Mouse (Mus musculus): ENCODE results near the gene Csn1s2a. TPM values are rescaled to one million over a fixed set of nuclear protein-coding genes. Genes with fewer than 3 reads are reported as not detected.
"Not testable (repeated sequence)": the region's sequence is repeated elsewhere in the genome, so short reads cannot be mapped to it uniquely, and the experiment has no call there.

Gene Csn1s2a
- not detected in 2 replicates for polyA plus RNA-seq (2014; fragmentation: Nextera tagmentation; extraction: Ambion mirVana)

DNA sequence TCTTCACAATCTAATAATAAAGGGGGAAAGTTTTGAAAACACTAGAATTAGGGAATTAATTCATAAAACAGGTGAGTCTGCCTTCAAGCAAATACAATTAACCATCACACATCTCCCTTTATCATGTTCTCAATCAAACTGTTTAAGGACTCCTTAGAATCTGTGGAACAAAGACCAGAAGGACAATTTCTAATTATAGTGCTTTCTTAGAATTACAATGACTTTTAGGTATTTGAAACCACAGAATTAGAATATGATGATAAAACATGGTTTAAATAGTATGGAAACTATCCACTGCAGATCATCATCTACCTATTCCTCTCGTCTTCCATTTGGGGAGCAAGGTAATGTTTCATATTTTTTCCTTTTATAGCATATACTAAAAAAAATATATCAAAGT is at the start of gene Csn1s2a:
Gene Csn1s2a, plus strand, starts transcription at position 301 of the 400 bp plus-strand sequence.
- no peaks in the 10 kb centered on the region for H3K9me3 ChIP-seq (ENCODE audit: control insufficient read depth, low read length)
- no peak for ATAC-seq (ENCODE audit: low read depth)
- no peak within 1 kb of the TSS for H3K9ac ChIP-seq (replicated peaks; ENCODE audit: low read depth, low read length)
- H3K36me3 ChIP-seq (ENCODE audit: control insufficient read depth, insufficient read depth, low read length) = no peaks in the 10 kb centered on the region
- H3K27ac ChIP-seq (ENCODE audit: low read depth, low read length) = no peak within 1 kb of the TSS
- WGBS = 75% methylated on average over 1 of the region's 1 CpGs
- H3K4me3 ChIP-seq (ENCODE audit: low read depth, low read length) = no peak within 1 kb of the TSS
- H3K4me2 ChIP-seq (ENCODE audit: low read depth, low read length) = no peak within 1 kb of the TSS
- H3K27me3 ChIP-seq (ENCODE audit: control insufficient read depth, insufficient read depth, low read length) = no peaks in the 10 kb centered on the region
- H3K4me1 ChIP-seq (ENCODE audit: control insufficient read depth, insufficient read depth, low read length) = no peaks in the 10 kb centered on the region

DNA sequence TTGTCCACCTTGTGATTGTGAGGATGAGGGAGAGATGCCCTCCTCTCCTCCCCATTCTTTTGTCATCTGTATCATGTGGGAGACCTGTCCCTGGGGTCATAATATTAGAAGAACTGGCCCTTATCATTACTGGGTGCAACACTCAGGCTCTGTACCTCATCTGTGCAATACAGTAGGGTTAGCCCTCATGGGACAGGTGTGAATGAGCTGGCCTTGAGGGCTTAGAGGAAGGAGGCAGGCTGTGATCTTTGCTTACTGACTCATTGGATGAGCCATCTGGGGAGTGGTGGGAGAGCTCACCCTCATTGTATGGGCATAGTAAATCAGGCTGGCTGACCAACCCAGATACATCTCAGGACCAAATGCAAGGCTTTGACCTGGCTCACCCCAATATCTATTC is 39.5 kb upstream of the Csn1s2a start:
- H3K27me3 ChIP-seq (ENCODE audit: control insufficient read depth, insufficient read depth, low read length) = no peaks in the 10 kb centered on the region
- H3K4me3 ChIP-seq (ENCODE audit: low read depth, low read length) = no peak overlapping the region
- H3K9me3 ChIP-seq (ENCODE audit: control insufficient read depth, low read length) = no peaks in the 10 kb centered on the region
- H3K9ac ChIP-seq (replicated peaks; ENCODE audit: low read depth, low read length) = no peak overlapping the region
- H3K4me1 ChIP-seq (ENCODE audit: control insufficient read depth, insufficient read depth, low read length) = no peaks in the 10 kb centered on the region
- no peaks in the 10 kb centered on the region for H3K36me3 ChIP-seq (ENCODE audit: control insufficient read depth, insufficient read depth, low read length)
- no peak overlapping the region for H3K27ac ChIP-seq (ENCODE audit: low read depth, low read length)
- no peak for ATAC-seq (ENCODE audit: low read depth)
- H3K4me2 ChIP-seq (ENCODE audit: low read depth, low read length) = no peak overlapping the region

DNA sequence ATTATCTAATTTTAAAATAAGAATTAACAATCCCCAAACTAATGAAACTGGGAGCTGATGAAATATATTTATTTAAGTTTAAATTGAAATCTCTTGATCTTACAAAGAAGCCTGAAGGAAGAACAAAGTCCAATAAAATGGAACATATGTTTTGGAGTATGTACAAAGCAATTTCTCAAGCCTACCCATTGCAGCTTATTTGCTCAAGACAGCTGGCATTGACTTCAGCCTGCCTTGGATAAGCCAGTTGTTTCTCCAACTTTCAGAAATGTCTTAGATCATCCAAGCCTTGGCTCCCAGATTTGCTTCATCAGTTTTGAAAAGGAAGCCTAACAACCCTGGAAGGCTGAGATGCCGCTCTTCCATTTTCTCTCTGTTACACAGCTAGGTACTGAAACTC is 20.9 kb upstream of the Csn1s2a start:
- no peak overlapping the region for H3K27ac ChIP-seq (ENCODE audit: low read depth, low read length)

DNA sequence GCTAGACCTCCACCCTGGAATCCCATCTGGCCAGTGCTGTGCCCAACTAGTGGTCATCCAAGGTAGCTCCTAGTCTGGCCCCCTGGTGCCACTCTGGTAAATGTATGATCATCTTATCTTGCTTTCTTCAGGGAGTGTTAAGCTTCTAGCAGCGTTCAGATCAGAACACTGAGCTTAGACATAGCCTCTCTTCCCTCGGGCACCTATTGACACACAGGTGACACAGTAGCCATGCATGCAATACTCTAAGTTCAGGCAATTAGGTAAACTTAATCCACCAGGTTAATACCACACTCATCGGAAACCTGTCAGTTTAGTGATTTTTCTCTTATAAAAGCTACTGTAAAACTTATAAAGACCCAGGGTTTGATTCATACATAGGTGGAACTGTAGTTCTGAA is 9.8 kb upstream of the Csn1s2a start:
- Histone ChIP-seq H3K27me3 (ENCODE audit: control insufficient read depth, insufficient read depth, low read length) (no peaks in the 10 kb centered on the region), H3K4me1 (ENCODE audit: control insufficient read depth, insufficient read depth, low read length) (no peaks in the 10 kb centered on the region), H3K9me3 (ENCODE audit: control insufficient read depth, low read length) (no peaks in the 10 kb centered on the region), H3K4me3 (ENCODE audit: low read depth, low read length) (no peak overlapping the region), H3K4me2 (ENCODE audit: low read depth, low read length) (no peak overlapping the region), H3K27ac (ENCODE audit: low read depth, low read length) (no peak overlapping the region), H3K36me3 (ENCODE audit: control insufficient read depth, insufficient read depth, low read length) (no peaks in the 10 kb centered on the region), H3K9ac (replicated peaks; ENCODE audit: low read depth, low read length) (no peak overlapping the region)
- ATAC-seq (ENCODE audit: low read depth) = no peak
- 86% methylated on average over 3 of the region's 3 CpGs for WGBS

More for the DNA sequence above, 20.9 kb upstream of the Csn1s2a start:
- H3K4me3 ChIP-seq (ENCODE audit: low read depth, low read length) = no peak overlapping the region
- no peaks in the 10 kb centered on the region for H3K4me1 ChIP-seq (ENCODE audit: control insufficient read depth, insufficient read depth, low read length)
- no peaks in the 10 kb centered on the region for H3K9me3 ChIP-seq (ENCODE audit: control insufficient read depth, low read length)
- 93% methylated on average over 1 of the region's 1 CpGs for WGBS
- no peak overlapping the region for H3K9ac ChIP-seq (replicated peaks; ENCODE audit: low read depth, low read length)
- H3K4me2 ChIP-seq (ENCODE audit: low read depth, low read length) = no peak overlapping the region
- ATAC-seq (ENCODE audit: low read depth) = no peak
- no peaks in the 10 kb centered on the region for H3K27me3 ChIP-seq (ENCODE audit: control insufficient read depth, insufficient read depth, low read length)
- H3K36me3 ChIP-seq (ENCODE audit: control insufficient read depth, insufficient read depth, low read length) = no peaks in the 10 kb centered on the region

DNA sequence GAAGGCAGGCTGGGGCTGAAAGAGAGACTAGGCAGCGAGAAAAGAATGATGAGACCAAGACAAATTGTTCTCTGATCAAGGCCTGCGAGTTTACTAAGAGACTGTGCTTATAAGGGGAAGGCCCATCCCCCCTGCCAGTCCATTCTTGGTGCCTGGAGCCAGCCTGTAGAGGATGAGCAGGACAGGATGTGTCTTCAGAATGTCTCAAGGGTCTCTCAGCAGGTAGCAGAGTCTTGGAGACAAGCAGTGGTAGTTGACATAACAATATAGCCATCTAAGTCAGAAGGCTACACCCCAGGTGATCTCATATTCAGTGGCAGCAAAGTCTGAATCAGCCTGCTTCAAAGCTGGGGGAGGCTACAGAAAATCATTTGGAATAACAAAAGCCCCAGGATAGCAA is 2.2 kb upstream of the Csn1s2a start:
- not testable (repeated sequence) for H3K9ac ChIP-seq (replicated peaks; ENCODE audit: low read depth, low read length); H3K27ac ChIP-seq (ENCODE audit: low read depth, low read length); ATAC-seq (ENCODE audit: low read depth); H3K4me3 ChIP-seq (ENCODE audit: low read depth, low read length); H3K4me1 ChIP-seq (ENCODE audit: control insufficient read depth, insufficient read depth, low read length); H3K4me2 ChIP-seq (ENCODE audit: low read depth, low read length); H3K27me3 ChIP-seq (ENCODE audit: control insufficient read depth, insufficient read depth, low read length); H3K9me3 ChIP-seq (ENCODE audit: control insufficient read depth, low read length); H3K36me3 ChIP-seq (ENCODE audit: control insufficient read depth, insufficient read depth, low read length)
- 46% methylated on average over 2 of the region's 2 CpGs for WGBS

DNA sequence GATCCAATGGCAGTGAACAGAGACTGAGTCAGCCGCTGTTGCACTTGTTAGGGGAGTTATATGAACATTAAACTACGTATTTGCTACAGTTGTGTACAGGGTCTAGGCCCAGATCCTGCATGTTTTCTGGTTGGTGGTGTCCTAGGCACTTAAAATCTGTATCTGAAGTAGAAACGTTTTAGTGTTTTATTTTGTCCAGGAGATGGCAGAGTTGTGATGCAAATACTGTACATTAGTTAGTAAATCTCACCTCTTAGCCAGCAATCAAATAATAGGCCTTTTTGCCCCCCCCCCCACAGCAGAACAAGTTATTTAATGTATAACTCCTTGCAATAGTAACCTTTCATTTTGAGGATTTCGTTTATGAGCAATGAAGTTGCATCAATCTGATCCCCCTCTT is 8.4 kb downstream of the Csn1s2a start:
- no peak overlapping the region for H3K4me2 ChIP-seq (ENCODE audit: low read depth, low read length)
- H3K4me1 ChIP-seq (ENCODE audit: control insufficient read depth, insufficient read depth, low read length) = no peaks in the 10 kb centered on the region
- H3K4me3 ChIP-seq (ENCODE audit: low read depth, low read length) = no peak overlapping the region
- H3K36me3 ChIP-seq (ENCODE audit: control insufficient read depth, insufficient read depth, low read length) = no peaks in the 10 kb centered on the region
- no peak overlapping the region for H3K9ac ChIP-seq (replicated peaks; ENCODE audit: low read depth, low read length)
- no peak for ATAC-seq (ENCODE audit: low read depth)
- H3K27ac ChIP-seq (ENCODE audit: low read depth, low read length) = no peak overlapping the region
- no peaks in the 10 kb centered on the region for H3K9me3 ChIP-seq (ENCODE audit: control insufficient read depth, low read length)
- H3K27me3 ChIP-seq (ENCODE audit: control insufficient read depth, insufficient read depth, low read length) = no peaks in the 10 kb centered on the region
- WGBS = 60% methylated on average over 4 of the region's 4 CpGs

DNA sequence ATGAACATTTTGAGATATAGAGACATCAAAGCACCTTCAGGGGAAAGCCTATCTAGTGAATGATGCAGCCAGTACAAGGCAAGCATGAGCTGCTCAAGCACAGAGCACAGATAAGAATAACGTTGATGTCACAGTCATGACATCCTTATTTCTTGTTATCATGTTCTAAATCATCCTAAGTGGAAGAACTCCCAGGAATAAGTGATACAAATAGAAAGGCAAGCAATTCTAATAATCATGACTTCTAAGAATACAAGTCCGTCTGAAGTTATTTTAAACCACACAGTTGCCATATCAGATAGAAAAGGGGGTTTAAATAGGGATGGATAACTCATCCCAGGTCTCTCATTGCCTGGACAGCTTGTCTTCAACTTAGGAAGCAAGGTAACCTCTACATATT is 33.4 kb downstream of the Csn1s2a start, which contains the start of gene Csn1s2b:
Gene Csn1s2b, plus strand, starts transcription at position 301 of the 400 bp plus-strand sequence.
- ATAC-seq (ENCODE audit: low read depth) = no peak
- Histone ChIP-seq H3K4me3 (ENCODE audit: low read depth, low read length) (no peak within 1 kb of the TSS), H3K27me3 (ENCODE audit: control insufficient read depth, insufficient read depth, low read length) (no peaks in the 10 kb centered on the region), H3K9ac (replicated peaks; ENCODE audit: low read depth, low read length) (no peak within 1 kb of the TSS), H3K27ac (ENCODE audit: low read depth, low read length) (no peak within 1 kb of the TSS), H3K36me3 (ENCODE audit: control insufficient read depth, insufficient read depth, low read length) (no peaks in the 10 kb centered on the region), H3K9me3 (ENCODE audit: control insufficient read depth, low read length) (no peaks in the 10 kb centered on the region), H3K4me2 (ENCODE audit: low read depth, low read length) (no peak within 1 kb of the TSS), H3K4me1 (ENCODE audit: control insufficient read depth, insufficient read depth, low read length) (no peaks in the 10 kb centered on the region)
- 80% methylated on average over 2 of the region's 2 CpGs for WGBS

DNA sequence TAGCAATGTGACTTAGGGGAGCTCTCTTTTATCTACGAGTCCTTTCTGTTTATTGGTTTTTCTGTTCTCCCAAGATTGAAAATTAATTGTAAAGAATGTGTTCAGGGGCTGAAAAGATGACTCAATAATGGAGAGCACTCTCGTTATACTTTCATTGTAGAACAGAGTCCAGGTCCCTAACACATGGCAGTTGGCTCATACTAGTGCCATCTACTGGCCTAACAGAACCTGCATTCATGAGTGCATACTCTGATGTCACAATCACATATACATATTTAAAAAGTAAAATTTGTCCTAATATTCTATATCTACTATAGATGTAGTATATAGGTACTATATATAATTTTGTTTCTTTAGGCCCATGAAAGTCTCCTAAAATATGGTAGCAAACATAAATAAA is 34.9 kb downstream of the Csn1s2a start:
- Histone ChIP-seq H3K4me1 (ENCODE audit: control insufficient read depth, insufficient read depth, low read length) (no peaks in the 10 kb centered on the region), H3K4me3 (ENCODE audit: low read depth, low read length) (no peak overlapping the region), H3K9me3 (ENCODE audit: control insufficient read depth, low read length) (no peaks in the 10 kb centered on the region), H3K27ac (ENCODE audit: low read depth, low read length) (no peak overlapping the region), H3K27me3 (ENCODE audit: control insufficient read depth, insufficient read depth, low read length) (no peaks in the 10 kb centered on the region), H3K9ac (replicated peaks; ENCODE audit: low read depth, low read length) (no peak overlapping the region), H3K4me2 (ENCODE audit: low read depth, low read length) (no peak overlapping the region), H3K36me3 (ENCODE audit: control insufficient read depth, insufficient read depth, low read length) (no peaks in the 10 kb centered on the region)
- WGBS = 72% methylated on average over 2 of the region's 2 CpGs
- no peak for ATAC-seq (ENCODE audit: low read depth)

DNA sequence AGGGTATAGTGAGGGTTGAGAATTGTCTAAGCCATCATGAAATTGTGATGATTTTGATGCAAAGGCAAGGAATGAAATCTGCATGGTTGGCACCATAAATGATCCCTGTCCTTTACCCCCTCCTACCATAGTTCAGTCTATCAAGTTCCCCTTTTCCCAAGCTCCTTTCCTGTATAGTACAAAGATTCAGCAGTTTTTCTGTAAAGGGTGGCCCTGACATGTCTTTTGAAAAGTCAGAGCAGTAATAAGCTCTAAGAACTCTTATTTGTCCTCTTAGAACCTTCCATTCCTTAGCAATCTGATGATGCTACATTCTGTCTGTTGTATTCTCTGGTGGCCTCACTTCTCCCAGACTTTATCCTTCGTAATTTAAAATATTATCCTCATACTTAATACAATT is 51.0 kb downstream of the Csn1s2a start, which contains the start of gene Prr27:
Gene Prr27, plus strand, starts transcription at position 301 of the 400 bp plus-strand sequence.
- H3K4me2 ChIP-seq (ENCODE audit: low read depth, low read length) = no peak within 1 kb of the TSS
- H3K27me3 ChIP-seq (ENCODE audit: control insufficient read depth, insufficient read depth, low read length) = no peaks in the 10 kb centered on the region
- no peaks in the 10 kb centered on the region for H3K9me3 ChIP-seq (ENCODE audit: control insufficient read depth, low read length)
- no peaks in the 10 kb centered on the region for H3K4me1 ChIP-seq (ENCODE audit: control insufficient read depth, insufficient read depth, low read length)
- H3K36me3 ChIP-seq (ENCODE audit: control insufficient read depth, insufficient read depth, low read length) = no peaks in the 10 kb centered on the region
- no peak within 1 kb of the TSS for H3K4me3 ChIP-seq (ENCODE audit: low read depth, low read length)
- H3K27ac ChIP-seq (ENCODE audit: low read depth, low read length) = no peak within 1 kb of the TSS
- H3K9ac ChIP-seq (replicated peaks; ENCODE audit: low read depth, low read length) = no peak within 1 kb of the TSS
- no peak for ATAC-seq (ENCODE audit: low read depth)
- 73% methylated on average over 1 of the region's 1 CpGs for WGBS
